8 mouse cellular contexts compared by ENCODE assay signal in genomic region chr11:31769804-31770654, GRCm38 (mm10).
DNase-seq lines count a peak whose midpoint lies in the region; ATAC-seq and TF ChIP-seq lines count a peak whose summit lies in the region.

No protein-coding gene starts in this region.

- H3K4me3 ChIP-seq in hindbrain, postnatal 0 days (ENCODE audit: low read length): no peak overlapping the region
- no peak overlapping the region for H3K4me3 ChIP-seq in liver, embryonic 13.5 days (replicated peaks)
- H3K4me3 ChIP-seq in neural tube, embryonic 15.5 days (replicated peaks): no peak overlapping the region

- peak overlapping the region; percentile 4; the same call in 1 of the 2 replicates for H3K9ac ChIP-seq in hindbrain, postnatal 0 days (replicated peaks; ENCODE audit: low read length)
- peak overlapping the region; percentile 82 for H3K9ac ChIP-seq in liver, embryonic 13.5 days
- no peak overlapping the region for H3K9ac ChIP-seq in neural tube, embryonic 15.5 days (replicated peaks)

- peaks cover 18% of the 10 kb centered on the region for H3K4me1 ChIP-seq in hindbrain, postnatal 0 days (ENCODE audit: insufficient read depth, low read length)
- peaks cover 53% of the 10 kb centered on the region for H3K4me1 ChIP-seq in liver, embryonic 13.5 days (replicated peaks)
- peaks cover 24% of the 10 kb centered on the region for H3K4me1 ChIP-seq in neural tube, embryonic 15.5 days

- no peak for TF ChIP-seq CTCF in hindbrain, postnatal 0 days (IDR thresholded peaks at IDR 0.05; ENCODE audit: low read depth)

- H3K4me2 ChIP-seq in hindbrain, postnatal 0 days (ENCODE audit: low read depth, low read length): no peak overlapping the region
- H3K4me2 ChIP-seq in liver, embryonic 13.5 days: peak overlapping the region; percentile 57
- H3K4me2 ChIP-seq in neural tube, embryonic 15.5 days: no peak overlapping the region

- no peaks in the 10 kb centered on the region for H3K9me3 ChIP-seq in hindbrain, postnatal 0 days (ENCODE audit: low read length)
- H3K9me3 ChIP-seq in liver, embryonic 13.5 days (replicated peaks): no peaks in the 10 kb centered on the region
- H3K9me3 ChIP-seq in neural tube, embryonic 15.5 days (replicated peaks): no peaks in the 10 kb centered on the region

- no peaks in the 10 kb centered on the region for H3K27me3 ChIP-seq in hindbrain, postnatal 0 days (ENCODE audit: insufficient read depth, low read length)
- H3K27me3 ChIP-seq in liver, embryonic 13.5 days: no peaks in the 10 kb centered on the region
- no peaks in the 10 kb centered on the region for H3K27me3 ChIP-seq in neural tube, embryonic 15.5 days (replicated peaks)

- peak overlapping the region; percentile 79 for H3K27ac ChIP-seq in hindbrain, postnatal 0 days
- H3K27ac ChIP-seq in liver, embryonic 13.5 days: peak overlapping the region; percentile 100
- H3K27ac ChIP-seq in neural tube, embryonic 15.5 days (replicated peaks): peak overlapping the region; percentile 71

- peak; percentile 52 for ATAC-seq in hindbrain, postnatal 0 days
- ATAC-seq in liver, embryonic 13.5 days (ENCODE audit: low read depth): peak; percentile 98
- ATAC-seq in neural tube, embryonic 15.5 days (ENCODE audit: low FRiP score): peak; percentile 38; the same call in 1 of the 2 replicates

- DNase-seq in left cerebral cortex, postnatal 25 days (ENCODE audit: low spot score in 2 of 2): peak; percentile 41 to 54
- DNase-seq in left cerebral cortex, adult 11 months (ENCODE audit: low spot score): no peak
- peak; percentile 44 to 59 for DNase-seq in cerebellum, adult 18-20 months
- DNase-seq in gastrocnemius, postnatal 25 days: peak; percentile 78
- peak; percentile 77 for DNase-seq in hindbrain, postnatal 0 days (ENCODE audit: low spot score)
- peak; percentile 81 for DNase-seq in liver, embryonic 13.5 days
- DNase-seq in testis, postnatal 14 days (ENCODE audit: low spot score): no peak

- WGBS in hindbrain, postnatal 0 days: 71% methylated on average over 4 of the region's 4 CpGs
- 31% methylated on average over 4 of the region's 4 CpGs for WGBS in liver, embryonic 13.5 days (ENCODE audit: insufficient replicate concordance)
- WGBS in neural tube, embryonic 15.5 days: 85% methylated on average over 4 of the region's 4 CpGs

- H3K36me3 ChIP-seq in hindbrain, postnatal 0 days (ENCODE audit: insufficient read depth, low read length): no peaks in the 10 kb centered on the region
- no peaks in the 10 kb centered on the region for H3K36me3 ChIP-seq in liver, embryonic 13.5 days
- H3K36me3 ChIP-seq in neural tube, embryonic 15.5 days: no peaks in the 10 kb centered on the region

- intact Hi-C loops in left cerebral cortex, postnatal 25 days (cut with DNase I): loop anchor here (2.0 kb wide), 1 partner anchor 57 kb away; no protein-coding TSS in a partner anchor

Comparison
In these comparisons a context has a peak if more than half of its experiments do, and no peak if none do; other contexts are left out.
1. DNase-seq: peak in left cerebral cortex, postnatal 25 days (2 of 2), cerebellum, adult 18-20 months (2 of 2), gastrocnemius, postnatal 25 days (single experiment), hindbrain, postnatal 0 days (single experiment) and liver, embryonic 13.5 days (single experiment); none in left cerebral cortex, adult 11 months (single experiment) and testis, postnatal 14 days (single experiment).
2. ATAC-seq: peak in every context shown above with its lines; median percentile 98 in liver, embryonic 13.5 days; 52 in hindbrain, postnatal 0 days; 38 in neural tube, embryonic 15.5 days.
3. Peak in every context shown above with its lines, with median percentiles within 50 percentile points of each other: H3K27ac ChIP-seq.